Mouse (Mus musculus): ENCODE results near the gene Lipa.

DNA sequence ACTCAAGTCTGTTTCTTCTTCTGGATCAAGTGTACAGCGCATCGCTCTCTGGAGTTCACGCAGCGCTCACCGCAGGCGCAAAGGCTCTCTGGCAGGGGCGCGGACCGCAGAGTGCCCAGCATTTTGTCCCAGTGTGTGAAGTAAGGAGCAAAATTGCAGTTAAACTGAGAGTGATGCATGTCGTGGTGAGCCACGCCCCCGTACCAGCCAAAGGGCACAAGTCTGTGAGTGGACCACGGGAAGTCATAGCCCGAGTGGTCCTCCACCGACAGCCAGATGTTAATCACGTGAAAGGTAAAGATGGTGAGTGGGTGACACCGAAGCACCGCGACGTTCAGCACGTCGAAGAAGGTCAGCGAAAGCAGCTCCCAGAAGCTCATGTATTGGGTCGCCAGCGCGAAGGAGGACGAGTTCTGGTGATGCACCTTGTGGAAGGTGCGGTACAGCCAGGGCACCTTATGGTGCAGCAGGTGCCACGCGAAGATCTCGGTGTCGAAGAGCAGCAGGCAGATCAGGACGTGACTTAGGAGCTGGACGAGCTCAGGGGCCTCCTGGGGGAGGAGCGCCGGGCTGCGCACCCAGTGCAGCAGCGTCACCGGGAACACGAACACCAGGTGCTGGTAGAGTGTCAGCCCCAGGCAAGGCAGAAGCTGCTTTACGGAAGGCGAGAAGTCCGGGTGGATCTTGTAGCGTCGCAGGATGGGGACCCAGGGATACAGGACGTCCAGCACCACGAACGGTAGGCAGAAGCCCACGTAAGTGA is 52.9 kb downstream of the Lipa start:
- TF ChIP-seq CTCF (IDR thresholded peaks at IDR 0.05; ENCODE audit: low read depth) = no peak
- no peak for TF ChIP-seq EP300 (optimal IDR thresholded peaks at IDR 0.05)

Measured in stomach, postnatal 0 days (tissue).